Mouse (Mus musculus): ENCODE measurements around the gene Mical2.

Mical2 gene

GRCm38 (mm10) chr7:112353011-112353410, 127.4 kb downstream of the Mical2 start:
- DNase-seq (ENCODE audit: low read depth, low spot score): no peak

DNA sequence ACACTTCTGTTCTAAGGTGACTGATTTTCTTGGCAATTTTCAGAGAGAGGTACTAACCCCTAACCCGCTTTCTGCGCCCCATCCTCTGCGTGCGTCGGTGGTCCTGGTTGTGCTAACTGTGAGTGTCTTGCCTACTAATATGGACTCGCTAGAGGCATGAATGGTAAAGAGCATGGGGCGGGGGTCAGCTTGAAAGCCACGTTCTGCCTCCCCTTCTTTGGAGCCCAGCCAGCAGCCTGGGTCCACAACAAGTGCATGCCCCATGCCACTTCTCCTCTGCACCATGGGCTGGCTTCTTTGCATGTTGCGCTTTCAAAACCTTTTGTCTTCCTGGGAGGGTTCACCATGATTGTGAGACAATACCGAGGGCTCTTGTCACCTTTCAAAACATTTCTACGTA, 128.3 kb downstream of the Mical2 start:
- DNase-seq (ENCODE audit: low read depth, low spot score): no peak

DNA sequence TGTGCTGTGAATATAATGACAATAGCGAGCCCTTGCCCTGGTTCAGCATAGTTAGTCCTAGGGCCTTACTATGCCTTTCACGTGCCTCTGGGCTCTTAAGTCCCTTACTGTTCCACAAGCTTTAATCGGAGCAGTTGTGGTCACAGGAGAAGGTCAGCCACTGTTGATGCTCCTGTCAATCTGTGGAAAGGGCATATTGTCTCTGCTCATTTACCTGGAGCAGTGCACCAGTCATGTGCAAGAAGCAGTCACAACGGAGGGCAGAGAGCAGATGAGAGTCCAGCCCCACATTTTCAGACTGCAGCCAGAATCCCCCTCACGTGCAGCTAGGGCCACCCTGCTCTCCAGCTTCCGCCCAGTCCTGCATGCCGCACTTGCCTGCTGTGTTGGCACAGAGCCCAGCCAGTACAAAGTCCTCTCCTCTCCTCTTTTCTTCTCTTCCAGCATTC, 128.9 kb downstream of the Mical2 start:
- peak; percentile 50 for DNase-seq (ENCODE audit: low read depth, low spot score)

DNA sequence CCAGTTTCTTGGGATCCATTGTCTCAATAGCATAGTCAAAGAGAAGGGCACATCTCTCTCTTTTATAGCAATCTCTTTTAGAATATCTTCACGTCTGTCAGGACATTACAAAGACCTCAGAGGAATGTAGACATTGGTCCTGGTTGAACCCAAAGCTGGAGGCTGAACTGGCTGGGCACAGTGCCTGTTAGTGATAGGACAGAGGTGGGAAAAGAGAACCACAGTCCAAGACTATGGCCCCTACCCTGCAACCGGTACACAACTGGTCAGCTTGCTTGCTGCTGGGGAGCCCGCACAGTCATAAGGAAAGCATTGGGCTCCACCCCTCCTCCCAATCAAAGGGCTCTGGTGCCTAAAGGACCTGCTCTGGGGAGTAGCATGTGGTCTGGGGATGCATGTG, 133.9 kb downstream of the Mical2 start:
- DNase-seq (ENCODE audit: low read depth, low spot score): no peak

GRCm38 (mm10) chr7:112362574-112363200, 137.0 kb downstream of the Mical2 start:
- DNase-seq (ENCODE audit: low read depth, low spot score): peak; percentile 39

DNA sequence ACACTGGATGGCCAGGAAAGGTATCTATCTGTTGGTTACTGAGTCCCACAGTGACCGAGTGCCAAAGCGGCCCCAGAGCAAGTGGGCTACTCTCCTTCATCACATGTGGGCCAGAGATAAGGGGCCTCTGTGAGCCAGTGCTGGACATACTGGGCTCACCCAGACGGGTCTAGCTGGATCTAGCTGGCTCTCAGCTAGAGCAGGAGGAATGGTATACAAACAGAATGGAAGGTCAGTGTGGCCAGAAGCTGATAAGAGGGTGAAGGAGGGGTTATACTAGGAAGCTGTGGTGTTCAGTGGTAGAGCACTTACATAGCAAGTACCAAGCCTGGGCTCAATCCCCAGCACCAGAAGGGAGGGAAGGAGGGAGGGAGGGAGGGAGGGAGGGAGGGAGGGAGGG, 140.2 kb downstream of the Mical2 start:
- no peak for DNase-seq (ENCODE audit: low read depth, low spot score)

GRCm38 (mm10) chr7:112369046-112369445, 143.4 kb downstream of the Mical2 start:
- DNase-seq (ENCODE audit: low read depth, low spot score): peak; percentile 92

GRCm38 (mm10) chr7:112369977-112370376, 144.3 kb downstream of the Mical2 start:
- DNase-seq (ENCODE audit: low read depth, low spot score): no peak

- DNase-seq (ENCODE audit: low read depth, low spot score): no peak
These were observed 145.7 kb downstream of the Mical2 start for GRCm38 (mm10) chr7:112371387-112371786.

GRCm38 (mm10) chr7:112374035-112374434, 148.4 kb downstream of the Mical2 start:
- DNase-seq (ENCODE audit: low read depth, low spot score): no peak

- DNase-seq (ENCODE audit: low read depth, low spot score): no peak
These were observed 149.4 kb downstream of the Mical2 start for GRCm38 (mm10) chr7:112375062-112375461.

DNA sequence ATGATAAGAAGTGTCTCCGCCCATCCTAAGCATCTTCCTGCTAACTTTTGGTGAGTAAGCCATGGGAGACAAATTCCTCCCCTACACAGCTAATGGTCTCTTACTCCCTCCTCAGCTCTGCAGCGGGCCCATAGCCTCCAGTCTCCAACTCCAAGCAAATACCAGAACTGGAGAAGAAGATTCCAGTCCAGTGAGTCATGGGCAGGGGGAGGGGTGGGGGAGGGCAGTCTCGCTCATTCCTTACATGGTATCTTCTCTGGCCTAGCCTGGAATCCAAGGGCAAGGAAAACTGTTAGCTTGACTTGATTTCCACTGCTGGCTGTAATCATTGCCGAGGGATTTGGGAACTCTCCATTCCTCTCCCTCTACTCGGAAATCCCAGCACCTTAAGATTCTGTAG, 150.2 kb downstream of the Mical2 start:
- DNase-seq (ENCODE audit: low read depth, low spot score): peak; percentile 33

DNA sequence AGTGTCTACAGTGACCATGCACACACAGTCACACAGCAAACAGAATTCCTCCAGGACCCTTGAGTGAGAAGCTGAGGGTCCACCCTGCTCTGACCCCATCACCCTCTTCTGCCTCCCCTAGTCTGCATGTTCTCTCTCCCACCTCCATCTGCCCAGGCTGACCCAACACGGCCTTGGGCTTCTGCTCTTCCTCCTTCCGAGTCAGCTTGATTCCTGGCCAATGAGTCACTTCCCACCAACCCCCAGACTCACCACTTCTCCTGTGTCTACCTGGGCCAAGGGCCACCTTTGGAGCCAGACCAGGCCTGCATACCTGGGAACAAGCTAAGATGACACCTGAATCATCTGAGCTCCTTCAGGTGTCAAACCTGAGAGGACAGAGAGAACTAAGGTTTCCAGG, 151.0 kb downstream of the Mical2 start:
- DNase-seq (ENCODE audit: low read depth, low spot score): no peak

GRCm38 (mm10) chr7:112377314-112377713, 151.7 kb downstream of the Mical2 start:
- peak; percentile 89 for DNase-seq (ENCODE audit: low read depth, low spot score)

- DNase-seq (ENCODE audit: low read depth, low spot score): no peak
These were observed 152.4 kb downstream of the Mical2 start for GRCm38 (mm10) chr7:112378056-112378455.

- peak; percentile 91 for DNase-seq (ENCODE audit: low read depth, low spot score)
These were observed 152.8 kb downstream of the Mical2 start for GRCm38 (mm10) chr7:112378476-112378875.

DNA sequence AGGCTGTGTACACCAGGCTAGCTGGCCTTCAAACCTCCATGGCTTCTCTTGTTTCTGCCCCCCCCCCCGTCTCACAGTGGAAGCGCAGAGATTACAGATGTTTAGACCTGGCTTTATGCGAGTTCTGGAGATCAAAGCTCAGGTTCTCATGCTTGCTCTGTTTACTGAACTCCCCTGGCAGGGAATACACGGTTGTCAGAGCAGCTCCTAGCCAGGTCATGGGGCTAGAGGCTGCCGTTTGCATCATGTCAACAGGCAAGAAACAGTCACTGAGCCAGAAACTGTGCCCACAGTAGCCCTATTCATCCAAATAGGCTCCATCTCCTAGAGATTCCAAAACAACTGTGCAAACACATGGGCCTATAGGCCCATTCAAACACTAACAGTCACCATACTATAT, 160.9 kb downstream of the Mical2 start:
- no peak for DNase-seq (ENCODE audit: low read depth, low spot score)

DNA sequence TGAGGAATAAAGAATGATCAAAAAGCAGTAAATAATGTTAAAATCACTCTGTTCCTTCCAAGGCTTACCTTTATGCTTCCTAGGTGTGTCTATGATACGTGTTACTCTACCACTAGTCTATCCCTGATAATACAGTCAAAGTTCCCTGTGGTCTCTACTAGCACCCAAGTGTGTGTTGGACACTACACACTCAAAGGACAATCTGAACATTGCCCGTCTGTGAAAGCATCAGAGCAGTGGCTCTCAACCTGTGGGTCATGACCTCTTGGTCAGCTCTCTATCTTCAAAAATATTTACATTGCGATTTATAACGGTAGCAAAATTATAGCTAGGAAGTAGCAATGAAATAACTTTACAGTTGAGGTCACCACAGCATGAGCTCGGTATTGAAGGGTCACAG, 162.2 kb downstream of the Mical2 start:
- no peak for DNase-seq (ENCODE audit: low read depth, low spot score)

DNA sequence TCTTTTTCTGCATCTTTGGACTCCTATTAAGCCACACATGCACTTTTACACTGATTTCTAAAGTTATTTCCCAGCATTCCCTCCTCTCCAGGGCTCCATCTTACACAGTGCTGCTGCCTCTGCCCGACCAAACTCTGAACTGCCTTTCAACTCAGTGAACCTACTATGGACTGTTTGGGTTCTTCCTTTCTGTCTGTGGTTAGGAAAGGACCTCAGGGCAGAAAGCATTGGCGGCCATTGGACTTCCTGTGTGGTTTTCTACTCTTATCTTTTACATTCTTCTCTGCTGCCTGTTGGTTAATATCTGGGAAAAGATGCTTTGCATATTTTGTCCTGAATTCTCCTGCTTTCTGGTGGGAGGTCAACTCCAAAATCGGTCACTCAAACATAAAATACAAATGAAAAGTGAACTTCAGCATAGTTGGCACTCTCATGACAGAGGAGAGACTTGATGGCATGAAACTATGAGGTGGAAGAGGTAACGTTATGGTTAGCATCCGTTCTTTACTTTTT, 162.8 kb downstream of the Mical2 start:
- DNase-seq (ENCODE audit: low read depth, low spot score): no peak

GRCm38 (mm10) chr7:112389611-112390251, 164.1 kb downstream of the Mical2 start:
- peak; percentile 72 for DNase-seq (ENCODE audit: low read depth, low spot score)

DNA sequence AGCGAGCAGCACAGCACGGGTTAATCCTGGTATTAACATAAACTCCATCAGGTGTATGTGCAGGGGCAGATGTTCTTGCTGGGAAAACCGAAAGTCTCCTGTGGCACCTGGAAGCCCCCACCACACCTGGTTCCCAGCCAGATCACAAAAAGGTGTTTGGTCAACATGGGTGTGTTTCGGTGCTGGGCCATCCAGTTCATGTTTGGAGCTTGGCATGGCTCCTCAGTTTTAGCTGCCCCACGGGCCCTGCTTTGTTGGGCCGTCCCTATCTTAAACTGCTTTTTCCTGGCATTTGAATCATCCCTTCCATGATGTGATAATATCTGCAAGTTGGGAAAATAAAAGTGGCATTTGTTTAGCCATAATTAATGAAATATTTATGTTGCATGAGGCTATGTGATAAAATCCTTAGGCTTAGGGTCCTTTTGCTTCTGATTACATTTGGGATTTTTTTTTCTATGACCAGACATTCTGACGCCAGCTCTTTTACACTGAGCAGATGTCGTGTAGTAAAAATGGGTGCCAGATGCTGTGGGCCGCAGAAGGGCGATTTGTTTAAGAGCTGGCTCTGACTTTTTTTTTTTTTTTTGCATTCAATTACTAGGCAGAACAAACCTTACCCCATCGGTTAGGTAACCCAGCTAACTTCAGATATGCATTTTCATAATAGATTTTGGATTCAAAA, 164.7 kb downstream of the Mical2 start:
- DNase-seq (ENCODE audit: low read depth, low spot score): peak; percentile 70

DNA sequence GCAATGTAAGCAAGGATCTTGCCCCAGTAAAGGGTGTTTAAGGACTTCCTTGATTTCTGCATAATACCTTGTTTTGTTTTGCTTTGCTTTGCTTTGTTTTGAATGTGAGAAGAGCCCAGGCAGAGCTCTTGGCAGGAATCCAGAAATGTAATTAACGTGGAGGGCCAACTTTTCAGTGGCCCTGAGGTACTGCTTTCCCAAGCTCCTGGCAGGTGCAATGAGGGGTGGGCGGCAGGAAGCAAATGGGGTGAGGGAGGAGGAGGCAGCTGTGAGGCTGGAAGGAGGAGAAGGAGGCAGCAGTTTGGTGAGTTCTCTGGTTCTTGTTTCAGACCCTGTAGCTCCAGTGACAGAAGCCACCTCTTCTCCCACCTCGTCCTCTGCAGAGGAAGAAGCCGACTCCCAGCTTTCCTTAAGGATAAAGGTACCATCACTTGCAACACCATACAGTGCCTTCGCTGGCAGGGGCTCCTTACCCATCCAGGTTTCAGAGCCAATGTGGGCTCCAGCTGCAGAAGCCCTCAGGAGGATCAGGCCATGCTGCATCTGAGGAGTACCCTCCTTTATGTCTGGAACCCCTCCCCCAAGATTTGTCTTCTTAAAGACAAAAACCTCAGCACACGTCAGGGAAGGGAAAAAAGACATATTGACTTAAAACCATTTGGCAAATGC, 165.4 kb downstream of the Mical2 start:
- peak; percentile 45 for DNase-seq (ENCODE audit: low read depth, low spot score)

Data from brain, adult 2 months (tissue).